ENCODE assay signal across 9 mouse cellular contexts in the genomic region with DNA sequence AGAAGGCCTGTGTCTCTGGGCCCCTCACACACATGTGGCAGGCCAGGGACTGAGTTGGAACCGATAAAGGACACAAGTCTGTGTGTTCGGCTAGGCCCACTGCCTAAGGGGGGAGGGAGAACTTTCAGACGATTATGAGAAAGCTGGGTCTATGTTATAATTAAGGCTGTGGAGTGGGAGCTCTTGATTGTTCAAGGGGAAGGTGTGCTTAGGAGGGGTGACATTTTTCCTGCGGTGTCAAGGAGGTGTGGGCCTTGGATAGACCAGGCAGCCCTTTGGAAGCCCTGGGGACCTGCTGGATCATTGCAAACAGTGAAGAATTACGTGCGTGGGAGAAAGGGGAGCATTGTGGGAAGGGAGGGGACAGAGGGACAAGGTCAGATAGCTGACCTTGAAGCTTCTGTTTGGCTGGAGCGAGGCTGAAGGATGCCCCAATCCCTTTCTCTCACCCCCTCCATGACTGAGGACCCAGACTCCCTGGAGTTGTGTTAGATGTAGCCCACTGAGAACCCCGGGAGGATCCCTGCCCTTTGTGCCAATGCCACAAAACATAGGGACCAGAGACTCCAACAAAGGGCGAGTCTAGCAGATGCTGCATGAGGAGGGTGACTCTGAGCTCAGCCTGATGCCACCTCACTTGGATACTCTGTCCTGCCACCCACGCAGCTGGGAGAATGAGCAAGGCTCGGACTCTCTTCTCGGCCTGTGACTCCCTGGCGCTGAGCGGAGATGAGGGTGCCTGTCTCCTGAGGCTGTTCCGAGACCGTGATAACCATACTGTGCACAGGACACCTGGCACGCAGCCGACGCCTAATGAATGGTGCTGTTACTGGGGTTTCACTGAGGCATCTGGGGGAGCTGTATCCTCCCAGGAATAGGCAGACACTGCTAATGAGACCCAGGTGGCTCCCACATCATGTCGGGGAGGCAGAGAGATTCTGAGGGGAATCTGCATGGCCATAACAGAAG. TPM values are rescaled to one million over a fixed set of nuclear protein-coding genes. Genes with fewer than 3 reads are reported as not detected.
DNase-seq lines count a peak whose midpoint lies in the region; ATAC-seq and TF ChIP-seq lines count a peak whose summit lies in the region.
"Had no signal": no experiment of that assay in that cellular context is flagged by ENCODE, and none has a peak within 500 bp of the region (broad histone marks: within the 10 kb centered on the region; RNA-seq: fewer than 3 reads in every experiment).

No protein-coding gene starts in this region.

- no peak for DNase-seq in lung, embryonic 14.5 days
- DNase-seq in lung, postnatal 36 days, result no peak
- DNase-seq in embryonic facial prominence, embryonic 10.5 days (ENCODE audit: low spot score), result no peak
- DNase-seq in gastrocnemius, postnatal 10 days, result no peak
- DNase-seq in heart, postnatal 10 days, result no peak

- no peaks in the 10 kb centered on the region for H3K27me3 ChIP-seq in lung, embryonic 14.5 days (ENCODE audit: insufficient read depth, low read length)
- peaks cover 62% of the 10 kb centered on the region for H3K27me3 ChIP-seq in embryonic facial prominence, embryonic 10.5 days (replicated peaks; ENCODE audit: low read depth, poor library complexity, severe bottlenecking)
- H3K27me3 ChIP-seq in hindbrain, embryonic 16.5 days (replicated peaks; ENCODE audit: control insufficient read depth, insufficient read depth, low read length), result no peaks in the 10 kb centered on the region
- peaks cover 7% of the 10 kb centered on the region for H3K27me3 ChIP-seq in limb, embryonic 15.5 days
- H3K27me3 ChIP-seq: Patski had no signal

- H3K27ac ChIP-seq in lung, embryonic 14.5 days (ENCODE audit: low read depth), result peak overlapping the region; percentile 46; the same call in 1 of the 2 replicates
- peak overlapping the region; percentile 74 for H3K27ac ChIP-seq in embryonic facial prominence, embryonic 10.5 days (replicated peaks)
- peak overlapping the region; percentile 3; the same call in 1 of the 2 replicates for H3K27ac ChIP-seq in hindbrain, embryonic 16.5 days (ENCODE audit: low read depth, low read length)
- peak overlapping the region; percentile 76 for H3K27ac ChIP-seq in limb, embryonic 15.5 days

- 63% methylated on average over 20 of the region's 20 CpGs for WGBS in lung, embryonic 14.5 days
- 64% methylated on average over 20 of the region's 20 CpGs for WGBS in embryonic facial prominence, embryonic 10.5 days
- 48% methylated on average over 20 of the region's 20 CpGs for WGBS in hindbrain, embryonic 16.5 days
- WGBS in limb, embryonic 15.5 days, result 51% methylated on average over 20 of the region's 20 CpGs

- no peak for TF ChIP-seq CTCF in lung, embryonic 14.5 days (IDR thresholded peaks at IDR 0.05; ENCODE audit: low read depth)

- no peaks in the 10 kb centered on the region for H3K9me3 ChIP-seq in lung, embryonic 14.5 days (ENCODE audit: low read depth, low read length)
- H3K9me3 ChIP-seq in embryonic facial prominence, embryonic 10.5 days, result no peaks in the 10 kb centered on the region
- no peaks in the 10 kb centered on the region for H3K9me3 ChIP-seq in hindbrain, embryonic 16.5 days (ENCODE audit: control insufficient read depth, low read length)
- no peaks in the 10 kb centered on the region for H3K9me3 ChIP-seq in limb, embryonic 15.5 days

- no peak overlapping the region for H3K4me3 ChIP-seq in lung, embryonic 14.5 days (ENCODE audit: low read depth, low read length)
- no peak overlapping the region; the same call in 1 of the 2 replicates for H3K4me3 ChIP-seq in embryonic facial prominence, embryonic 10.5 days
- no peak overlapping the region for H3K4me3 ChIP-seq in hindbrain, embryonic 16.5 days (ENCODE audit: low read length)
- no peak overlapping the region for H3K4me3 ChIP-seq in limb, embryonic 15.5 days

- no peak overlapping the region for H3K4me2 ChIP-seq in lung, embryonic 14.5 days
- H3K4me2 ChIP-seq in hindbrain, embryonic 16.5 days (ENCODE audit: low read length), result no peak overlapping the region
- peak overlapping the region; percentile 12; the same call in 1 of the 2 replicates for H3K4me2 ChIP-seq in limb, embryonic 15.5 days

- intact Hi-C loops in heart, postnatal 10 days (cut with DNase I), result no loop called here

- H3K36me3 ChIP-seq in lung, embryonic 14.5 days (ENCODE audit: insufficient read depth), result no peaks in the 10 kb centered on the region
- no peaks in the 10 kb centered on the region for H3K36me3 ChIP-seq in embryonic facial prominence, embryonic 10.5 days (replicated peaks)
- no peaks in the 10 kb centered on the region for H3K36me3 ChIP-seq in hindbrain, embryonic 16.5 days (ENCODE audit: control insufficient read depth, insufficient read depth, low read length)
- H3K36me3 ChIP-seq in limb, embryonic 15.5 days, result no peaks in the 10 kb centered on the region

- no peak overlapping the region; the same call in 1 of the 2 replicates for H3K9ac ChIP-seq in lung, embryonic 14.5 days
- H3K9ac ChIP-seq in hindbrain, embryonic 16.5 days (ENCODE audit: low read depth, low read length), result peak overlapping the region; percentile 11; the same call in 1 of the 2 replicates
- H3K9ac ChIP-seq in limb, embryonic 15.5 days, result no peak overlapping the region

- peaks cover 45% of the 10 kb centered on the region for H3K4me1 ChIP-seq in lung, embryonic 14.5 days (ENCODE audit: insufficient read depth)
- H3K4me1 ChIP-seq in embryonic facial prominence, embryonic 10.5 days, result peaks cover 79% of the 10 kb centered on the region
- H3K4me1 ChIP-seq in hindbrain, embryonic 16.5 days (ENCODE audit: control insufficient read depth, insufficient read depth, low read depth, low read length), result peaks cover 23% of the 10 kb centered on the region
- H3K4me1 ChIP-seq in limb, embryonic 15.5 days, result peaks cover 72% of the 10 kb centered on the region

- ATAC-seq in lung, embryonic 14.5 days (ENCODE audit: insufficient read depth), result no peak
- peak; percentile 26; the same call in 1 of the 2 replicates for ATAC-seq in hindbrain, embryonic 16.5 days
- ATAC-seq in limb, embryonic 15.5 days (ENCODE audit: insufficient number of reproducible peaks, low FRiP score, low TSS enrichment, low read depth), result no peak
- no peak for ATAC-seq in CD4-positive, CD25-positive, alpha-beta regulatory T cell, adult 4 months
- ATAC-seq: Patski had no signal

RNA-seq across cellular contexts. Expression of a gene that starts 26.4 kb away (rescaled TPM):
- polyA plus RNA-seq in lung, embryonic 14.5 days (2014; fragmentation: Nextera tagmentation; extraction: Ambion mirVana), result 1.4 and 1.5 TPM in 2 replicates
- 0.45 and 0.74 TPM in 2 replicates for polyA plus RNA-seq in embryonic facial prominence, embryonic 10.5 days (2016; fragmentation: Nextera tagmentation; extraction: Ambion mirVana)
- 58.2 and 66.8 TPM in 2 replicates for polyA plus RNA-seq in hindbrain, embryonic 16.5 days (2015; fragmentation: Nextera tagmentation; extraction: Ambion mirVana)
- polyA plus RNA-seq in limb, embryonic 15.5 days (2015; fragmentation: Nextera tagmentation; extraction: Ambion mirVana), result 0.17 and 0.25 TPM in 2 replicates
- under 1 TPM in 1 of 2 experiments, not detected in 1; 0.03 TPM for polyA plus RNA-seq in CD4-positive, CD25-positive, alpha-beta regulatory T cell, adult 4 months (2017; shearing (Covaris generic))
- total RNA-seq in gastrocnemius, postnatal 10 days (2021), result under 1 TPM; 0.43 to 0.59 TPM
- total RNA-seq in heart, postnatal 10 days (2021), result under 1 TPM; 0.10 to 0.32 TPM

RNA-seq across cellular contexts. Expression of a gene that starts 27.0 kb away (rescaled TPM):
- 13.2 and 16.1 TPM in 2 replicates for polyA plus RNA-seq in lung, embryonic 14.5 days (2014; fragmentation: Nextera tagmentation; extraction: Ambion mirVana)
- 16.0 and 16.7 TPM in 2 replicates for polyA plus RNA-seq in embryonic facial prominence, embryonic 10.5 days (2016; fragmentation: Nextera tagmentation; extraction: Ambion mirVana)
- polyA plus RNA-seq in hindbrain, embryonic 16.5 days (2015; fragmentation: Nextera tagmentation; extraction: Ambion mirVana), result 16.8 and 17.7 TPM in 2 replicates
- polyA plus RNA-seq in limb, embryonic 15.5 days (2015; fragmentation: Nextera tagmentation; extraction: Ambion mirVana), result 12.7 and 15.1 TPM in 2 replicates
- 10 to 100 TPM; 27.9 to 41.0 TPM for polyA plus RNA-seq in CD4-positive, CD25-positive, alpha-beta regulatory T cell, adult 4 months (2017; shearing (Covaris generic))
- 1 to 10 TPM; 5.3 TPM for total RNA-seq in gastrocnemius, postnatal 10 days (2021)
- 1 to 10 TPM; 3.9 to 7.3 TPM for total RNA-seq in heart, postnatal 10 days (2021)

RNA-seq across cellular contexts. Expression of a gene that starts 44.0 kb away (rescaled TPM):
- polyA plus RNA-seq in lung, embryonic 14.5 days (2014; fragmentation: Nextera tagmentation; extraction: Ambion mirVana), result 11.0 and 14.4 TPM in 2 replicates
- polyA plus RNA-seq in embryonic facial prominence, embryonic 10.5 days (2016; fragmentation: Nextera tagmentation; extraction: Ambion mirVana), result 14.1 and 15.1 TPM in 2 replicates
- 11.6 and 17.7 TPM in 2 replicates for polyA plus RNA-seq in hindbrain, embryonic 16.5 days (2015; fragmentation: Nextera tagmentation; extraction: Ambion mirVana)
- polyA plus RNA-seq in limb, embryonic 15.5 days (2015; fragmentation: Nextera tagmentation; extraction: Ambion mirVana), result 10.5 and 12.3 TPM in 2 replicates
- polyA plus RNA-seq in CD4-positive, CD25-positive, alpha-beta regulatory T cell, adult 4 months (2017; shearing (Covaris generic)), result 1 to 10 TPM; 1.2 to 2.3 TPM
- 10 to 100 TPM; 12.3 to 21.0 TPM for total RNA-seq in gastrocnemius, postnatal 10 days (2021)
- 10 to 100 TPM; 17.4 to 25.5 TPM for total RNA-seq in heart, postnatal 10 days (2021)

Comparison
In these comparisons a context has a peak if more than half of its experiments do, and no peak if none do; other contexts are left out.
1. H3K27ac ChIP-seq: peak in every context shown above with its lines; median percentile 76 in limb, embryonic 15.5 days; 74 in embryonic facial prominence, embryonic 10.5 days; 46 in lung, embryonic 14.5 days; 3 in hindbrain, embryonic 16.5 days.
2. RNA of a gene that starts 26.4 kb away (polyA plus RNA-seq): 58.2 to 66.8 TPM in hindbrain, embryonic 16.5 days; 1.4 to 1.5 TPM in lung, embryonic 14.5 days, 0.45 to 0.74 TPM in embryonic facial prominence, embryonic 10.5 days, 0.17 to 0.25 TPM in limb, embryonic 15.5 days and 0.03 TPM in CD4-positive, CD25-positive, alpha-beta regulatory T cell, adult 4 months; every median in the first group is over 10 times any median in the second.